Mouse (Mus musculus) small intestine, adult 2 months (tissue): Measurements from ENCODE around the gene Shox2.

ENCODE experiments used
- CTCF ChIP-seq: fragments of 200-500 bp; IDR thresholded peaks from 2 replicates; pipeline ENCODE4 v1.5.1; 2012; ENCODE audit warnings: low read depth, mild to moderate bottlenecking, control low read depth, inconsistent platforms, low read length, moderate library complexity, mixed read lengths; ENCODE audit not compliant: insufficient replicate concordance, insufficient read length; ENCODE audit errors: extremely low read depth
- POLR2A ChIP-seq: fragments of 200-500 bp; IDR thresholded peaks from 2 replicates; pipeline ENCODE4 v1.6.1; 2012; ENCODE audit warnings: low read depth, mild to moderate bottlenecking, control low read depth, inconsistent platforms, low read length, moderate library complexity

DNA sequence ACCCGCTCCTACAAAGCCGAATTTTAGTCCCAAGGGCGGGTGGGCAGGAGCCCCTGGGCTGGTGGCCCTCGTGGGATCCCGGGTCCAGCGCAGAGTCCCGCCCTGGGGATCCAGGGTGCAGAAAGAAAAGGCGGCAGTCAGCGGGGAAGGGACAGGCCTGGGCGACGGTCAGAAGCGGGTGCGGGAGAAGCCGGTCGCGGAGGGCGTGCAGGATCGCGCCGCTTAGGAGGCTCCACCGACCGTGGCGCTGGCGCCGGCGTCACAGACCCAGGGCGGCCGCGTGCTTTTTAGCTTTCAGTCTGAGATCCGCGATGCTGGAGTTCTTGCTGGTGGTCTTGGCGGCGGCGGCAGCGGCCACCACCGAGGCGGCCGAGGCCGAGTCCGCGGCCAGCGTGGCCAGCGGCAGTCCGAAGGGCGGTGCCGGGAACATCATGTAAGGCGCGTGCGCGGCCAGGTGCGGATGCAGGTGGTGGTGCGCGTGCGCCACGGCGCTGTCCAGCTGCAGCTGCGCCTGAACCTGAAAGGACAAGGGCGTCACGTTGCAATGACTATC is 8.1 kb downstream of the Shox2 start:
- TF ChIP-seq POLR2A = no peak
- no peak for TF ChIP-seq CTCF
